Mouse (Mus musculus) liver (tissue): ENCODE data around the gene Znrf3.

Source experiments
- DNase-seq: peaks from one replicate; pipeline ENCODE4 v3.0.0-alpha.2; 2020; ENCODE audit warnings: mixed read lengths

Znrf3 gene

DNA sequence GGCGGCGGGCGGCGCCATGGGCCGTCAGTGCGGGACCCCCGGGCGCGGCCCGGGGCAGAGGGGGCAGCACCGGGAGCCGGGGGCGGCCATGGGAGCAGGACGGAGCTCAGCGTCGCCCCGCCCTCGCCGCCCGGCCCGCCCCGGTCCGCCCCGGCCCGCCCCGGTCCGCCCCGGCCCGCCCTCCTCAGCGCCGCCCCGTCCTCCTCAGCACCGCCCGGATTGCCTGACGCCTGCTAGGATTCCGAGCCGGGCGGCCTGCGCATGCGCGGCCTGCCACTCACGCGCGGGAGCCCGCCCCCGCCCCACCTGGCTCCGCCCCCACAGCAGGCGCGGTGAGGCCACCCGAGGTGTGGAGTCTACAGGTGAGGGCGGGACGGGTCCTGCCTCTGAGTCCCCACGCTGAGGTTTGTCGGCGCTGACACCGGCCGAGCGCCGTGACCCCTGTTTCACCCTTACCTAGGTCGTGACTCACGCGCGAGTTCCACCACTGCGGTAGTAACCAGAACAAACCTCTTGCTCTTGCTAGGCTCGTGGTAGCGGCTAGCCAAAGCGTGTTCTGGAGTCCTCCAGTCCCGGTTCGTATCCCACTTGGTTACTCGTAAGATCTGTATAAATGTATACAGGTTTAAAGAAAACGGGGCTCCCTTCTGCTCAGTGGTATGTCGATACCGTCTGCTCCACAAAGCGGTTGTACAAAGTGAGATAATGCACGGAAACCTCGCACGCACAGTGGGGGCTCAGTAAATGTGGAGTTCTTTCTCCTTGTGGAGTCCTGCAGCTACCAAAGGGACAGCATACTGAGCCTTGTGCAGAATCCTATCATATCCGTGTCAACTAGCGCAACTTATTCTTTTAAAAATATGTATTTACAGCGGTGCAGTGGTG lies 182.9 kb downstream of the Znrf3 start, which contains the start of gene Kremen1:
Gene Kremen1, minus strand, starts transcription at position 51 of the 885 bp plus-strand sequence.
- DNase-seq = peak; percentile 97

DNA sequence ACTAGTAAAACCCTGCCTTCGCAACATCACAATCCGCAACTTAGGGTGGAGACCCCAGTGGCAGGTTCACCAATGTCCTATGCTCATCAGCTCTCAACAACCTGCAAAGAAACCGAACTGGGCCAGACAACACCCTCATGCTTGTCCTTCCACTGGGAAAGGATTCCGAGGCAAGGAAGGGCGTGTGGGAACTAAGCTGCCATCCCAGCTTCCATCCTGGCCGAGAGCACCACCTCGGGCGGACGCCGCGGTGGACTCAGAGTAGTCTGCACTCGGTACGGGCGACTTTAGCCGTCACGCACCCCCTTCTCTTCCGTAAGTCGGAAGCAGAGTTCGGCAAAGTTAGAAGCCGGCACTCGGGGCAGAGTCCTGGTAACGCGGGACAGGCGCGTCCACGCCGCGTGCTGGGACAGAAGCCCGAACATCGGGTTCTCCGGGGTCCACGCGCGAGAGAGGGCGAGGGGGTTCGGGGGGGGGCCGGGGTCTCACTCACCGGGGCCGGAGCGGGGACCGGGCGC lies 183.6 kb downstream of the Znrf3 start:
- DNase-seq = peak; percentile 19

DNA sequence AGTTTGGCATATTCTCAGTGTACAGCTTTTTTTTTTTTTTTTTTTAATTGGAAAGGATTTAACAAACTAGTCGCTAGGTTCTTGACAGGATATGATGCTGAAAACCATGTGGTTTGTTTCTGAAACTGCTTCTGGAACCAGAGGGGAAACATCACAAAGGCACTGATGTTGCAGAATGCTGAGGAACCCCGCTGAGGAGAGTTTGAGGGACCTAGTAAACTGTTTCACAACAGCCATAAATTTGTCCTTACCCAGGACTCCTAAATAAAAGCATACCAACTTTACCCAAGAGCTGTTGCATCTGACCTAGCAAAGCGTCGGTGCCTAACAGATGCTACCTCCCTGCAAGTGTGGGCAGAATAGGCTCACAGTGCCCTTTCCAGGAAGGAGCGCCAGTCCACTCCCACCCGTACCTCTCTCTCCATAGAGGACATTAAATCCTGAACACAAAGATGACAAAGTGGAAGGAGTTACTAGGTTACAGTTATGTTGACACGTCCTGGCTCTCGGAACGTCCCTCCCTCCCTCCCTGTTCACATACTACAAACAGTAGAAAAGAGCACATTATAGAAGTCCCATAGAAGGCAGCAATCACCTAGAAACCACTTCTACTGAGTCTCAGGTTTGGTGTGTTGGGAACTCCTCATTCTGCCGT lies 184.6 kb downstream of the Znrf3 start:
- DNase-seq = no peak

DNA sequence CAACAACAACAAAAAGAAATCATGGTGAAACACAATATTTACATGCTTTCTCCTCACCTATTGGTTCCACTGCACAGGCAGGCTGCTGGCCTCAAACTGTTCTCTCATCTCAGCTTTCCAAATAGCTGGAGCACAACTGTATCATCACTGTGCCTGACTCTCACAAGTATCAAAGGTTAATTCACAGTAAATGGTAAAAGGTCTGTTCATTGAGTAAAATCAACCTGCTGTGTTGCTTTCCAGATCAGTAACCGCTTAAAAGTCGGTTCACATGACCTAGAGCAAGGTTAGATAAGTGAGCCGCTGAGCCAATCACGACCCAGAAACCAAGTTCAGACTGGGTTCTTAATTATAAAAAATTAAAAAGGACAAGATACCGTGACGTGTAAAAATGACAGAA lies 186.6 kb downstream of the Znrf3 start:
- DNase-seq = no peak

DNA sequence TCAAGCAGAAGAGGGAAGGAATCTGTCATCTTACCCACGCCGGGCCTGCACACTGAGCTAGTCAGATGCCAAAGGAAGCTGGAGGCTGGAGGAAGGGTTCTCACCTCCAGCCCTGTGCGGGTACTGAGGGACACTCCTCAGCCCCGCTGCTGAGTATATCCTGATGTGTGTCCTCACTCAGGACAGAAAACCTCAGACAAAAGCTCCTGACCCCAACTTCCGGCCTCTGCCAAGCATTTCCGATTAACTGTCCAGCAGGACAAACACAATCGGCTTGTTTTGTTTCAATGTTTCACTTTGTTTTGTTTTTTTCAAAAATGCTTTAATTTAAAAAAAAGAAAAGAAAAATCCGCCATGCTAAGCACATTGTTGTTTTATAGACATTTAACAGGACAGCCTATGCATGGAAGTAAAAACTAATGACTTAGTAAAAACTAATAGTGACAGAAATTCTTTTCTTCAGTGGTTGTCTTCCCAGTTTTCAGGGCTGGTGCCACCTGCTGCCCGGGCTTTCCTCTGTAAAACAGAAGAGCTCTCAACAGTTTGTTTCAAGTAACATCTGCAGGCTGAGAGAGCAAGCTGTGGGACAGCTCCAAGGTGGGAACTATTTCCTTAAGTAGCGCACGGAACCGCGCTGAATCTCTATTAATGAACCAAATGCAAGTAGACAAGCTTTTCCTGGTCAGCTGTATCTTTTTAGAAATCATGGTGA lies 187.3 kb downstream of the Znrf3 start:
- DNase-seq = no peak

GRCm38 (mm10) chr11:5255509-5256014 lies 189.1 kb downstream of the Znrf3 start:
- no peak for DNase-seq

DNA sequence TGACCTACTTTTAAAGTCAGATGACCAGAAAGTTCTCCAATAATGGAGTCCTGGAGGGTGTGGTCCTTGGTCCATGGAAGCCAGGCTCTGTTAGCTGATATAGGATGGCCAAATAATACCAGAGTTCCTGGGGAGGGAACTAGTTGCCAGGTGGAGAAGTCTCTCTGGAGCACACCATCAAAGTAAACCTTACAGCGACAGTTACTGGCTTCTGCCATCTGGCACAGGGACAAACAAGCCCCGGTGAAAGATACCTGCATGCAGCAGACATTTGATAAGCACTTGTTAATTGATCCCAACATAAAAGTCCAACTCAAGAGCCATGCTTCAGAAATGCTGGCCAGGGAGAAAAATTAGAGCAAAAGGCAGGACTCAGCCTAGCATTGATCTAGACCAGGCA lies 190.6 kb downstream of the Znrf3 start:
- no peak for DNase-seq

DNA sequence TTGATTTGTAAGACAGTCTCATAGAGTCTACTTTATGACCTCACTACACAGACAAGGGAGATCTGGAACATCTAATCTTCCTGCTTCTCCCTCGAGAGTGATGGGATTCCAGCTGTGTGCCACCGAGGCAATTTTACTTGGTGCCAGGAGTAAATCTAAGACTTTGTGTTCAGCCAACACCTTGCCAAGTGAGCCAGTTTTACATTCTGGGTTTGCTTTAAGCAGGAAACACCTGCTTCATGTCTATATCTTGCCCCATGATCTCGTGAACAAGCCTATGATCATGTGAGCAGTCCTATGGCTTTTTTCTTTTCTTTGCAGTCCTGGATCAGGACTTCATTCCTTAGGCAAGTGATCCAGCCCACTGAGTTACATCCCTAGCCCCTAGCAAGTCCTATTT lies 191.1 kb downstream of the Znrf3 start:
- DNase-seq = no peak

GRCm38 (mm10) chr11:5252727-5253126 lies 191.9 kb downstream of the Znrf3 start:
- DNase-seq = no peak

GRCm38 (mm10) chr11:5251112-5251511 lies 193.5 kb downstream of the Znrf3 start:
- DNase-seq = no peak

GRCm38 (mm10) chr11:5248200-5248599 lies 196.4 kb downstream of the Znrf3 start:
- no peak for DNase-seq

GRCm38 (mm10) chr11:5245431-5245830 lies 199.2 kb downstream of the Znrf3 start:
- no peak for DNase-seq

GRCm38 (mm10) chr11:5244749-5245130 lies 199.9 kb downstream of the Znrf3 start:
- DNase-seq = no peak

DNA sequence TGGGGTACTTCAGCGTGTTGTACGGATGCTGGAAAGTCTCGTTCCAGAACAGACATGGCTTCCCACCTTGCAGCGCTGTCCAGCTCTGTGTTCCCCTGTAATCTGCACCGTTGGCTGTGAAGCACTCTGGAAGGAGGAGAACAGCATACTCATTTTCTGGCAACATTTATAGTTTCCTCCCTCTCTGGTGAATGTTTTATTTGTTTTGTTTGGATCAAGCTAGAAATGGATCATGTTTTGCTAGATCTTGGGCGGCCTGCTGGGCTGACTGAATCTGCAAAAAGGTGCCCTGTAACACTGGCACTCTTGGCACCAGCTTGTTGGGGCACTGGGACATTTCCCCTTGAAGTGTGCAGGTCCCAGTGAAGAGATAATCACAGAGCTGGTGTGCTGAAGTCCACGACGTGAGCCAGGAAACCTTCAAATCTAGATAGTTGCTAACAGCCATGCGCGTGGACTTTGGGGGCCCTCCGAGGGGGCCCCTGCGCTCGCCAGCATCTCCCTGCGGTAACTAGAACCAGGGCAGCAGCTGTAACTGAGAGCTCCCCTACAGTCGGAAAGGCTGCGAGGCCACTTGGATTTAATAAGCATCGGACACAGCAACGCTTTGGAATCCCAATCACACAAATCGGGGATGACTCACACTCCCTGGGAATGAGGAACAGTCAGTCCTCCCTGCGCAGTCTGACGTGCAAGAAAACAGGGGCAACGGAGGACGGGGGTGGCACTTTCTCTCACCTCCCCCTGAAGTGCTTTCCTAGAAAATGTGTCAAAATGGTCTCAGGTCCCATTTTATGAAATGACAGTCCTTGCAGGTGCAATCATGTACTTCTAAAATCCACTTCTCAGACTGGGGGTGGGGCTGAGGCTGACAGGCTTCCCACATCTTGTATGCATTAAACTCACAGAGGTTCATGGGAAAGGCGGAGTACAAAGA lies 200.6 kb downstream of the Znrf3 start:
- no peak for DNase-seq

GRCm38 (mm10) chr11:5243208-5243607 lies 201.4 kb downstream of the Znrf3 start:
- no peak for DNase-seq

GRCm38 (mm10) chr11:5242158-5242557 lies 202.5 kb downstream of the Znrf3 start:
- DNase-seq = no peak

GRCm38 (mm10) chr11:5239706-5240690 lies 204.6 kb downstream of the Znrf3 start:
- DNase-seq = peak; percentile 55
